Mouse (Mus musculus) retina, embryonic 14.5 days (tissue): ENCODE results near the gene Myl10.
"Not testable (repeated sequence)": the region's sequence is repeated elsewhere in the genome, so short reads cannot be mapped to it uniquely, and the experiment has no call there.

ENCODE experiments used
- DNase-seq: peaks from one replicate; pipeline ENCODE4 v3.0.0-alpha.2; 2015; ENCODE audit warnings: low spot score

The Myl10 gene

DNA sequence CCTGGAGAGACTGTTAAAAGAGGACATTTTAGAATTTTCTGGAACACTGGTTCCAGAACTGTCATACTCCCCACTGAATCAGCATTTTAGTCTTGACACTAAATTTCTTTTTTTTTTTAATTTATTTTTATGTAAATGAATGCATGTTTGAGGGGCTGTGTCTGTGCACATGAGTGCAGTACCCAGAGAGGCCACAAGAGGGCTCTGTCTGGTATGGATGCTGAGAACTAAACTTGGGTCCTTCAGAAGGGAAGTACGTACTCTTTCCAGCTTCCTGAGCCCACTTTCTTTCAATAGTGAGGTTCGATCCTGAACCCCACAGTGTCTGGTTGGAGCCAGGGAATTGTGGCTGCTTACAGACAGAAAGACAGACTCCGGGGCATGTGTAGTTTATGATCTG, 12.6 kb downstream of the Myl10 start:
- no peak for DNase-seq

DNA sequence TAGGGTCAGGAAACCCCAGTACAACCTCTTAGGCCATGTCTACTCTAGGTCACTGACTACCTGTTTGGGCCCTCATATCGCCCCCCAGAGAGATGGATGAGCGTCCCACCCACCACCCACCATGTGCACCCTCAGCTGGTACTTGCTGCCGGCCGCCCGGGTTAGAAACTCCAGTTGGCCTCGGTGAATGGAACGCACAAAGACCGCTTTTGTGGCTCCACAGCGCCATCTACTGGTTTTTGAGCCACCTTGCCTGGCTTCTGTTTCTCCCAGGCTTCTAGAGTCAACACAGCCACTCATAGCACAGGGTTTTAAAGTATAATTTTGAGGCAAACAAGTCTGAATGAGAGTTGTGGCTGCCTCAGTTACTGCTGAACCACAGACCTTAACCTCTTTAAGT, 13.9 kb downstream of the Myl10 start:
- DNase-seq = peak; percentile 90

DNA sequence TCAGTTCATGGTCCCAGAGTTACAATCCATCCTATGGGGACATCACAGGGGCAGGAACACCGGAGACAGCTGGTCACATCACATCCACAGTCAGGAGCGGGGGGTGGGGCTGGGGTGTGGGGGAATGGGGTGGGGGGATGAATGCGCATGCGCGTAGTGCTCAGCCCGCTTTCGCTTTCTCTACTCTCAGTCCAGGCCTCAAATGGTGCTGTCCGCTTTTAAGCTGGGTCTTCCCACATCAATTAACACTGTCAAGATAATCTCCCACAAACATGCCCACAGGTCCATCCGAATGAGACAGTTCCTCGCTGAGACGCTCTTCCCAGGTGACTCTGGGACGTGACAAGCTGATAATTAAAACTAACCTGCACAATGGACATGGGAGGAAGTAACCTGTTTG, 15.2 kb downstream of the Myl10 start:
- no peak for DNase-seq

DNA sequence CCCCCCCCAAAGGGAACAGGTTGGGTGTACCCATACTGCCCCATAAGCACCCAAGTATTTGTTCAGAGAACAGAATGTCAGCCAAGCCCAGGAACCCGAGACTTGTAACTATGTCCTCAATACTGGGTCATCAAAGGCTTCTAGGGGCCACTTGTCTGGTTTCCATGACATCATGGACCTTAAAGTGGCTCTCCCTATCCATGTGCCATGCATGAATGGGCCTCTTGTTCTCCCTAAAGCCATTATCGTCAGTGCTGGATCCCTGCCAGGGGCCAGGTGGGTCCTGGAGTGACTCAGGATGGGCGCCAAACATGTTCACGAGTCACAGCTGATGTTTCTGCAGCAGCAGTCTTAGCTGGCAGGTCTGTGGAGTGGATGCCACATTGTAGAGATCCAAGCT, 17.8 kb downstream of the Myl10 start:
- no peak for DNase-seq

DNA sequence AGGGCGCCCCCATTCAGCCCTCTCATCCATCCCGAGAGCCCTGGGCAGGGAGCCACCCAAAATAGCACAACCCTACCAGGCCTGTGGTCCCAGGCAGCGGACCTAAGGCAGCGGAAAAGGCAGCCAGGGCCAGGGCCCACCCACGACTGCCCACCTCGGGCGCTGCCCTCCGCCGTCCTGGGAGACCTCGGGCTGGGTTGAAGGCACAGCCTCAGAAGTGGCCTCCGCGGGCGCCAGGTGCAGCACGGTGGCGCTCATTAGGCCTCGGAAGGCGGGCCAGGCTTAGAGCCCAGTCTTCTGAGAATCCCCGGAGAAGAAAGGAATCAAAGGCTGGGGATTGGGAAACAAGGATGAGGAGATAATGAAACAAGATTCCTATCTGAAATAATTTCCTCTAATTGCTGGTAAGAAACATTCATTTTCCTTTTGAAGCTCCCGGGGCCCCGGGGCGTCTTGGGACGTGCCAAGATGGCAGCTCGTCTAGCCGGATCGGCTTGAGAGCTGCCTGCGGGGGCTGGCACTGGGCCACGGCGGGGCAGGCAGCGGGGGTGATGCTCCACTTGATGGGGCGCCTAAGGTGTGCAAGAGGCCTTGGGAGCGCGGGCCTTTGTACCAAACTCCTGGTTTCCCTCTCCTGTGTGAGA, 21.4 kb downstream of the Myl10 start:
- DNase-seq = no peak

DNA sequence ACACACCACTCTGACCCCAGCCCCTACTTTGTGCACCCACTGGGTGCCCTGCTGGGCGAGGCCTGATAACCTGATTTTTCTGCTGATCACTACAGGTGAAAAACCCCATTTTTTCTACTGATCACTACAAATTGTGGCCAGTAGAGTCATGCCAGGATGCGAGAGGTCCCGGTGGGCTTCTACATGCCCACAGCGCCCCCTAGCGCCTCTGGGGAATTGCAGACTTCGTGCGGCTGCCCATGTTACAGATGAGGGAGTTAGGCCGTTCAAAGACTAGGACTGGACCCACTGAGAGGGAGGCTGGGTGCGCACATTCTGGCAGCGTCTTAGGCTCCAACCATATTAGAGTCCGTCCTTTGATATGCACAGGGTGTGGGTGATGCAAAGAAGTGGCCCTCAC, 21.9 kb downstream of the Myl10 start:
- peak; percentile 72 for DNase-seq

DNA sequence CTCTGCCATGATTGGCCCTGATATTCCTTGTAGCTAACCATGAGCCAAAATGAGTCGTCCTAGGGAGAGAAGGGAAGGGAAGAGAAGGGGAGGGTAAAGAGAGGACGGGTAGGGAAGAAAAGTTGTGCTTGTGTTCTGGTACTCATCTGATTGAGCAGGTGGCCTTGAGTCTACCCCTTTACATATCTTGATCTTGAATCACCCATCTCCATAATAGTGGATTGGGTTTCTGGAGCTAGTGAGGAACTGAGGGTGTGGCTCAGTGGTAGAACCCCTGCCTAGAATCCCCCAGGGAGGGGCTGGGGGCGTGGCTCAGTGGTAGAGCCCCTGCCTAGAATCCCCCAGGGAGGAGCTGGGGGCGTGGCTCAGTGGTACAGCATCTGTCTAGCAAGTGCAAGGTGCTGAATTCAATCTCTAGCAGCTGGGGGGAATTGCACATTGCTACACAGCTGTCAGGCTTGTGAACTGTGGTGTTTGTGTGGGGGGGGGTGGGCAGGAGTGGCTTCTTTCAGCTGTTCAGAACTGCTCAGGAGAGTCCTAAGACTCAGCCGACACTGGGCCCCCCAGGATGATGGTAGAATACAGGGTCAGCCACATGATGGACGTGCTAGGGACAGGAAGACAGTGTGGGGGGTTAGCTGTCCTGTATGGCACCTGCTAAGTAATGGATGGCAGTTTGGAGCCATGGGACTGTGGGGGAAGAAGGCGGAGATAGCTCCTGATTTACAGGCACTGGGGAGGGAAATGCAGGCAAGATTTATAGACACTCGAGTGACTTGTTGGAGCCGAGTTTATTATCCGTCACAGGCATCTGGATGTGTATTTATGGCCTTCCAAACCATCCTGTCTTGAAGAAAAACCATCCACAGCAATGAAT, 24.0 kb downstream of the Myl10 start:
- no peak for DNase-seq

DNA sequence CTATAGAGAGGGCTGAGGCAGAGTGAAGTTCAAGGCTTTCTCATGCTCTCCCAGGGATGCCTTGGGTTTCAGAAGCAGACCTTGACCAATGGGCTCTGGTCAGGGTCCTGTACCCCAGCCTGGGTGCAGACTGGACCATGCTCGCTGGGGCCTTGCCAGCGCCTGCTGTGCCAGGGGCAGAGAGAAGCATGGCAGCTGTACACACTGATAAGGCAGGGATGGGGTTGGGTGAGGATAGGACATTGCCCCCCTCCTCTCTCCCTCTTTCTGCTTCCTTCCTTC, 24.6 kb downstream of the Myl10 start:
- no peak for DNase-seq

DNA sequence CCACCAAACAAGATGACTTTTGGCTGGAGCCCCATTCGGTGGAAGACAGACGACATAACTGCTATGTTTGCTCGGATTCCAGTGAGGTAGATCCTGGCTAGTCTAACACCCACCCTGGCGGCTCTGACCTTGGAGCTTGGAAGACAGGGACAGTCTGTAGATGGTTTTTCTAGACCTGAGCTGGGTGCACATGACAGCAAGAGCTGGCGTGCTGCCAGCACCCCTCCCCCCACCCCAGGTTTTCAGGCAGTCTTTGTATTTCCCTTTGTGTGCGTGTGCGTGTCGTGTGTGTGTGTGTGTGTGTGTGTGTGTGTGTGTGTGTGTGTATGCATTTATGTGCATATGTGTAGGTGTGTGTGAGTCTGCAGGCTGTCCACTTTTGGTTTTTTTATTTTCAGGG, 25.7 kb downstream of the Myl10 start:
- no peak for DNase-seq

DNA sequence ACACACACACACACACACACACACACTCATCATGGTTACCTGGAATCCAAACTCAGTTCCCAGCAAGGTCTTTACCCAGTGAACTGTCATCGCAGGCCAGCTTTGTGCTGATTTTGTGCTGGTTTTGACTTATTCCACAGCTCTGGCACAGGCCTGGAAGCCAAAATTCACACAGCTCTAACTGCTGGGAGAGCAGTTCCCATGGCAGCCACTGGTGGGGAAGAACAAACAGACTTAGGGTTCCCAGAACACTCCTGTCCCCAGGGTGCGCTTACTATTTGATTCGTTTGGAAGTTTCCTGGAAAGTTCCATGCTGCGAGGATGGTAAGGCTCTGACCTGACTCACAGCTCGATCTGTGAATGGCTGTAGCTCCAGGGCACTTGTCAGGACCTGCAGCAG, 28.6 kb downstream of the Myl10 start:
- DNase-seq = no peak

DNA sequence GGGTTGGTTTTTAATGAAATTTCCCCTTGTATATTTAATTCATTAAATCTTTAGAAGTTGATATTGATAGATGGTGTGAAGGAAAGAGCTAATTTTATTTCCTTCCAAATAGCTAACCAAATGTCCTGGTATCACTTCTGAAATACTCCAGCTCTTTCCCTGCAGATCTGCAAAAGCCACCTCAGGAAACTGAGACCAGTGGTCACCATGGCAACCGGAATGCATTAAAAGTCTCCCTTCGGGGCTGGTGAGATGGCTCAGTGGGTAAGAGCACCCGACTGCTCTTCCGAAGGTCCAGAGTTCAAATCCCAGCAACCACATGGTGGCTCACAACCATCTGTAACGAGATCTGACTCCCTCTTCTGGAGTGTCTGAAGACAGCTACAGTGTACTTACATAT, 33.3 kb downstream of the Myl10 start:
- DNase-seq = not testable (repeated sequence)

DNA sequence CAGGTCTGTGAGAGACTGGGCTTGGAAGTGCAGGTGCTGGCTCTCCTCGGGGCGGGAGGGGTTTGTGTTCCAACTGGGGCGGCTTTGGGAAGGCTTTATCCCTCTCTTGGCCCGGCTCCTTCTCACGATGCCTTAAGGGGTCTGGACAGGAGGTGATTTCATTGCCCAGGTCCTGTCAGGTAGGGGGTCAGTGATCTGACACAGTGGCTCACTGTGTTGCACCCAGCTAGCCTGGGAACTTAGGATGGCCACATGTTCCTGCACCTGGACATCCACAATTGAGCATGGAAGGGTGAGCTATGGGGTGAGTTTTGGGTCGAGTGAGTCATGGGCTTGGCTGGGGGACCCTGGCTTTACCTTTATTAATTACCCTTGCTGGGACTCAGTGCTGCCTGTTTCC, 46.0 kb downstream of the Myl10 start:
- DNase-seq = no peak

DNA sequence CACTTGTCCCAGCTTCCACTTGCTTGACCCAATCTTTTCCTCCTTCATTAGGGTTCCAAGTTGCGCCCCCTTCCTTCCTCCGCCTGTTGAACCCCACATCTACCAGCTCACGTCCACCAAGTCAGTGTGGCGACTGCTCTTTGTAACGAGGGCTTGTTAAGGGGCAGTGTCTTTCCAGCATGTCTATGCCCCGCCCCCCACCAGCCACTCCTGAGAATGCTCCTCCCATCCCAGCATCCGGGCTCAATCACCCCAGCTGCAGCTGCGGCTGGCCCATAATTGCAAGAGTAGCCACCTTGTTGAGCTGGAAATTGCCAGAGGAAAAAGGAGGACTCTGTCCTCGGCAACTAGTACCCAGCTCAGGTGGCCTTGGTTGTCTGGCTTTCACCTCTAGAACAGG, 53.6 kb downstream of the Myl10 start:
- DNase-seq = no peak
